Mouse (Mus musculus) heart, postnatal 4 days (tissue): Measurements from ENCODE around the gene Sars2. TPM values are rescaled to one million over a fixed set of nuclear protein-coding genes. Genes with fewer than 3 reads are reported as not detected.

ENCODE experiments used
- total RNA-seq, 2 experiments: library from RNA; stranded (reverse); gene quantifications; 2 replicates each; pipeline ENCODE4 v1.2.3; 2021

Sars2 gene
- total RNA-seq, 2 experiments from 2014 or later: 19.3 to 19.9 TPM

Other genes starting within 250 kb of the Sars2 start
- gene Ifnl2, start 231.5 kb upstream of the Sars2 start, total RNA-seq: not detected
- not detected for gene Ifnl3, start 219.2 kb upstream of the Sars2 start, total RNA-seq
- gene Sycn, start 201.1 kb upstream of the Sars2 start, total RNA-seq: not detected
- not detected for gene Nccrp1, start 194.7 kb upstream of the Sars2 start, total RNA-seq
- gene Samd4b, start 143.8 kb upstream of the Sars2 start, total RNA-seq: 10 to 100 TPM; 49.2 to 50.5 TPM
- gene Pak4, start 143.8 kb upstream of the Sars2 start, total RNA-seq: 10 to 100 TPM; 21.6 to 22.1 TPM
- not detected for gene Acp7, start 110.7 kb upstream of the Sars2 start, total RNA-seq
- gene Fbxo27, start 49.1 kb upstream of the Sars2 start, total RNA-seq: 1 to 10 TPM; 2.2 TPM
- gene Fbxo17, start 25.2 kb upstream of the Sars2 start, total RNA-seq: 1 to 10 TPM; 2.6 to 4.2 TPM
- gene Mrps12, start 172 bp upstream of the Sars2 start, total RNA-seq: 10 to 100 TPM; 44.5 to 45.9 TPM
- not detected for gene Ccer2, start 14.2 kb downstream of the Sars2 start, total RNA-seq
- 10 to 100 TPM; 56.4 to 58.3 TPM for gene Sirt2, start 24.7 kb downstream of the Sars2 start, total RNA-seq
- gene Nfkbib, start 25.5 kb downstream of the Sars2 start, total RNA-seq: 10 to 100 TPM; 14.4 to 14.5 TPM
- 1 to 10 TPM; 1.1 to 1.8 TPM for gene Rinl, start 47.0 kb downstream of the Sars2 start, total RNA-seq
- 100 to 1,000 TPM; 549 to 557 TPM for gene Hnrnpl, start 66.5 kb downstream of the Sars2 start, total RNA-seq
- gene Ech1, start 83.2 kb downstream of the Sars2 start, total RNA-seq: 100 to 1,000 TPM; 647 to 783 TPM
- gene Lgals4, start 91.9 kb downstream of the Sars2 start, total RNA-seq: 10 to 100 TPM; 17.8 to 20.8 TPM
- 1 to 10 TPM; 1.4 to 4.4 TPM for gene Lgals7, start 121.9 kb downstream of the Sars2 start, total RNA-seq
- gene Capn12, start 139.4 kb downstream of the Sars2 start, total RNA-seq: under 1 TPM; 0.31 to 0.83 TPM
- gene Actn4, start 220.3 kb downstream of the Sars2 start, total RNA-seq: 100 to 1,000 TPM; 224 to 231 TPM
- gene Eif3k, start 239.9 kb downstream of the Sars2 start, total RNA-seq: 100 to 1,000 TPM; 205 to 208 TPM
- 1 to 10 TPM; 1.6 to 2.0 TPM for gene Map4k1, start 240.1 kb downstream of the Sars2 start, total RNA-seq